Mouse (Mus musculus) CD4-positive naive resting alpha-beta T cell, adult 76 days (primary cell): ENCODE measurements around the gene Map2k1. TPM values are rescaled to one million over a fixed set of nuclear protein-coding genes. Genes with fewer than 3 reads are reported as not detected.

Experiments
- total RNA-seq: library from RNA; stranded (reverse); gene quantifications from one replicate; pipeline ENCODE4 v1.2.4, GENCODE M21; 2023

Map2k1 gene
- 54.1 TPM for total RNA-seq

DNA sequence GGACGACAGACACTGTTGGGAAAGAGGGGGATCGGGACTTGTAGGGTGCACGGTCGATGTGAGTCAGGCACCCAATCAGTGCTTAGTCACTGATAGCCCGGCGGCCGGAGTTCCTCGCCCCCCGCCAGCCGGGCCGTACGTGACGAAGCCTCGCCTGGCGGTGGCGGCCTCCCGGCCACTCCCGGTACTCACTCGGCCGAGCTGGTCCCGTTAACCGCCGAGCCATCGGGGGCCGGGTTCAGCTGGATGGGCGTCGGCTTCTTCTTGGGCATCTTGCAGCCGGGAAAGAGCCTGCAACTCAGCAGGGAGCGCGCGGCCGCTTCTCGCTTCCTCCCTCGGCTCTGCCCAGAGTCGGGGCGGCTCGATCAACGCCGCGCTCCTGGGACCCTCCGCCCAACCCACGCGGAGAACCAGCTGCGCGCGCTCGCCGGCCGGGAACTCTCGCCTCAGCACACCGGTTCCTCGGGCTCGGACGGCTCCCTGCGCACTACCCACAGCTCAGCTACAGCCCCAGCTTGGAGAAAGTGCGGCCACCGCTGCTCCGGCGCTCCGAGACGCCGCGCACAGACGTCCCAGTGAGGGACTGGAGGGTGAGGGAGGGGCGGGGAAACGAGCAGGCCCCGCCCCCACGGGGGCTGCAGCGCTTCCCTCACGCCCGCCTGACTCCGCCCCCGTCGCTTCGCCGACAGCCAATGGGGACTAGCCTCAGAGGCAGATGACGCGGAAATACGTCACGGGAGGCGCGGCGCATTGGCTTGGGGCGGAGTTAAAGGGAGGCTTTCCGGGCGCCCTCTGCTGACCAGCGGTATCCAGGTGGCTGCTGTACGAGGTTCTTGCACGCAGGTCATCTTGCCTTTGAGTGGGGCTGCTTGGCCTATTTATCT lies at the start of gene Map2k1:
Map2k1 (minus strand) TSS at position 611 of the 884 bp plus-strand sequence.

DNA sequence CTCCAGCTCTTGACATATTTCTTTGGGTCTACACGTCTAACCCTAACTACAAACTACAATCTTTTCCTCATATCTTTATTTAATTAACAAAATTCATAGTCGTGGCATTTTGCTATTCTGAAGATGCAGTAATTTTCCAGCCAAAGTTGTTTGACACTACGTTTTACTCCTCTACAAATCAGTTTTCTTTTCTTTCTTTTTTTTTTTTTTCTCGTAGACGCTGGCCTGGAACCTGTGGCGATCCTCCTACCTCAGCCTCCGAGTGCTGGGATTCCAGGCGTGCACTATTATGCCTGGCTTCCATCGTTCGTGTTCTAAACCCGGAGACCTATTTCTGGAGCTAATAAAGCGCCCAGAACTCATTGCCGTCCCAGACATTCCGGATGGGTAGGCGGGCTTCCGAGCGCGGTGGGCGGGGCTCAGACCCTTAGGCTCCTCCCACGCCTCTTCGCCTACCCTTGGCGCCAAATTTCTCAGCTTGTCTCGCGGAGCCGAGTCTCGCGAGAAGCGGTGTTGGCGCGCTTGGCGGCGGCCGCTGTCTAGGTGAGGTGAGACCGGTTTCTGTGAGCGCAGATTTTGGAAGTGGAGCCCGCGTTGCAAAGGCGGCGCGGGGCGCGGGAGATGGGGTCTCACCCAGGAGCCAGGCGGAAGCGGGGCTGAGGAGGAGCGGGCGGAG lies 27.8 kb upstream of the Map2k1 start, which contains the start of gene Tipin:
Tipin (plus strand) TSS at position 477 of the 676 bp plus-strand sequence.

DNA sequence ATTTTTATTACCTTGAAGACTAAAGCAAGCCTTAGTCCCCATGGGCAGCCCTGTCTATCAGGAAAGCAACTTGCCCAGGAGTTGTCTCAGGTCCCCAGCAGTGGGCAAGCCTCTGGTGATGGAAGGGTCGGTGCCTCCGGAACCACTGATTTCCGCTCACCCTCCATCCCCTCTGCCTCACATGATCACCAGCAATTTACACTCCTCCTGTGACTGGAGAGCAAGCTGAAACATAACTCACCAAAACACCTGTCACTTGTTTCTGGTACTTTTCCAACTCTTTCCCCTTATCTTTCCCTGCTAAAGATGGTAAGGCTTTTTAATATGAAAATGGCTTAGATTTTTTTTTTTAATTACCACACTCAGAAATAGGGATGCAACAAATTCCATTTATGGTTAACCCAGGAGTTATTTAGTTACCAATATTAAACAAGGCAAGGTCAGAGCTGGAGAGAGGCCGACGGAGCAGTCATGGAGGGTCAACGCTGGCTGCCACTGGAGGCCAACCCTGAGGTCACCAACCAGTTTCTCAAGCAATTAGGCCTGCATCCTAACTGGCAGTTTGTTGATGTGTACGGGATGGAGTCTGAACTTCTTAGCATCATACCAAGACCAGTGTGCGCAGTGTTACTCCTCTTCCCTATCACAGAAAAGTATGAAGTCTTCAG lies 18.5 kb downstream of the Map2k1 start, which contains the start of gene Uchl4:
Uchl4 (plus strand) TSS at position 434 of the 668 bp plus-strand sequence.

DNA sequence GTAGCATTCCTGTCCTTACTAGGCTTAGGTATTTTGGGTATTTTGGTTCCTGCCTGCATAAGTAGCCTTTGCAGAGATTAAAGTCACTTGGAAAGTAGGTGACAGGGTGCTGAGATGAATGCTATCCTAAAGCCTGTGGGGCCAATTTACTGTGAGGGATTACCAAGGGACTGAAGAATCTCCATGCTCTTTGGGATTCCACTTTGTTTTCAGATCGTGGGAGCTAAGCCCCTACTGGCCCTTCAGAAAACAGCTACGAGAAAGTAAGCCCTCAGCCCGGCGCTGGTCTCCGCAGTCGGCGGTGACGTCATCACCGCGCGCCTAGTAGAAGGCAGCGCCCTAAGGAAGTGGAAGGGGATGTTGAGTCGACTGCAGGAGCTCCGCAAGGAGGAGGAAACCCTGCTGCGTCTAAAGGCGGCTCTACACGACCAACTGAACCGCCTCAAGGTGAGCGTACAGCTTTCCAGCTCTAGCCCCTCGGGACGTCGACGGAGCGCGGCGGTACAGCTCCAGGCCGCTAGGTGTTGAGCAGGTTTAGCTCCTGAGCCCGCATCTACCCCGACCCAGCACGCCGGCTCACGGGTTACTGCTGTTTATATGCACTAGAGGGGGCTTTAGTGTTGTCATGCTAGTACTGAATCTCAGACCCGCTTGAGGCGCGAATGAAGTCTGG lies 74.3 kb downstream of the Map2k1 start, which contains the start of gene Snapc5:
Snapc5 (plus strand) TSS at position 301 of the 673 bp plus-strand sequence.

DNA sequence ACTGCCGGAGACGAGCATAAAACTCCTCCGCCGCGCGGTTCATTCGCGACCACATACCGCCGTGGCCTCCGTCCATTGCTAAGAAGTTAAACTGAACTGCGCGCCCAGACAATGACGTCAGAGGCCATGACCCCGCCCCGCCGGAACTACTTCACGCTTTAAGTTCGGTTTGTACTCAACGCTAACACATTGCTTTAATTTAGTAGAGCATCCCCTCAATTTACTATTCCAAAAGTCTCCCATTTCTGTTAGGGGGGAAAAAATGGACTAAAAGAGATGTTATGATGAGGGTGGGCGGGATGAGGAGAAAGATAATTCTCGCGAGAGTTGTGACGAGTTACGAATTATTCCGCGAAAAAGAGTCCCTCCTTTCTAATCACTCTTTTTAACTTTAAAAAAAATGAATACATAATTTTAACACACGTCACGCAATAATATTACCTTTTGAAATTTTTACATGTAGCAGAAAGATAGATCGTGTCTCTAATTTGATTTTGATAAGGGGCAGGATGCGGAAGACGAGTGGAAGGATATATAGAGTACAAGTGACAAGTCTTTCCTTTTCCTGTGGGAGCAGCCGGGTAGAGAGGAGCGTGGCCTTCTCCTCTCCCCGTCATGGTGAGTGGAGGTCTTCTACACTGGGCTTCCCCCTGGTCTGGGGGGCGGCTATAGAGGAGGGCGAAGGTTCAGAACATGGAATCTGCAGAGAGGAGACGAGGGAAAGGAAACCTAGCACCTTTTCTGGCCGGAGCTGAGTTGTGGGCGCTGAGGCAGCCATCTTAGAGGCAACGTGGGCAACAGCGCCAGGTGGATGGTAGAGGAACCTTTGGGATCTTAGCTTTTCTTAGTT lies 80.4 kb downstream of the Map2k1 start, which contains the start of the genes Zwilch and Rpl4:
Zwilch (minus strand) TSS at position 289 of the 850 bp plus-strand sequence.
Rpl4 (plus strand) TSS at position 560 of the 850 bp plus-strand sequence.

Other genes starting within 250 kb of the Map2k1 start
- 0.44 TPM for gene Smad6, start 231.6 kb downstream of the Map2k1 start, total RNA-seq
- gene Lctl, start 136.5 kb downstream of the Map2k1 start, total RNA-seq, result not detected
- gene Zwilch, start 80.5 kb downstream of the Map2k1 start, total RNA-seq, result 3.4 TPM
- 2,248 TPM for gene Rpl4, start 80.3 kb downstream of the Map2k1 start, total RNA-seq
- gene Snapc5, start 74.4 kb downstream of the Map2k1 start, total RNA-seq, result 19.4 TPM
- gene Uchl4, start 18.4 kb downstream of the Map2k1 start, total RNA-seq, result 0.94 TPM
- gene Tipin, start 27.9 kb upstream of the Map2k1 start, total RNA-seq, result 16.9 TPM
- 17.9 TPM for gene Dis3l, start 87.7 kb upstream of the Map2k1 start, total RNA-seq
- not detected for gene Megf11, start 132.0 kb upstream of the Map2k1 start, total RNA-seq